Mouse (Mus musculus): ENCODE measurements around the gene Aamdc. TPM values are rescaled to one million over a fixed set of nuclear protein-coding genes. Genes with fewer than 3 reads are reported as not detected.

Aamdc gene
- polyA plus RNA-seq, 1 experiment from 2014 or later = 24.5 TPM

- ATAC-seq (replicated peaks; ENCODE audit: low FRiP score) = no peak
- Histone ChIP-seq H3K27me3 (replicated peaks; ENCODE audit: control insufficient read depth, insufficient read depth, low read length) (no peaks in the 10 kb centered on the region), H3K4me2 (no peak overlapping the region), H3K4me1 (replicated peaks; ENCODE audit: control insufficient read depth, insufficient read depth, low read length) (no peaks in the 10 kb centered on the region), H3K9me3 (ENCODE audit: control insufficient read depth, low read length) (no peaks in the 10 kb centered on the region), H3K4me3 (ENCODE audit: low read depth, low read length) (no peak overlapping the region), H3K36me3 (ENCODE audit: control insufficient read depth, insufficient read depth, low read length) (no peaks in the 10 kb centered on the region), H3K9ac (ENCODE audit: low read depth, low read length) (no peak overlapping the region), H3K27ac (ENCODE audit: low read depth, low read length) (no peak overlapping the region)
- WGBS = 86% methylated on average over 9 of the region's 9 CpGs
- DNase-seq (ENCODE audit: low spot score) = no peak
Observed at GRCm38 (mm10) chr7:97550673-97551072, 28.6 kb downstream of the Aamdc start.

DNA sequence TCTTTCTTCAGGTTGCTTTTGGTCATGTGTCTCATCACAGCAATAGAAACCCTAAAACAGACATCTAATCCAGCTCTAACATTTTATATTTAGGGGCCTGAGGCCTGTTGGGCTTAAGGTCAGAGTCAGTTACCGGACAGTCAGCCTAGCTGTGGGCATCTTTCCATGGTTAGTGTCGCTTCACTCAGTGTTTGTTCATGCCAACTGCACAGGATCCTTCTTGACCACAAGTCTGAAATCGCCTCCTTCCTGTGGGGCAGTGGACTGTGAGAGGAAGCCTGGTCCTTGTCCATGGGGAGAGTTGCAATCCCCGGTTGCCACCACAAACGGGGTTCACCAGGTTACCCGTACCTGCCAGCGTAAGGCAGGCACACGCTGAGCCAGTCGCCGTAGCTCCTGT is 30.0 kb downstream of the Aamdc start:
- no peak for ATAC-seq (replicated peaks; ENCODE audit: low FRiP score)
- WGBS = 86% methylated on average over 10 of the region's 10 CpGs
- Histone ChIP-seq H3K36me3 (ENCODE audit: control insufficient read depth, insufficient read depth, low read length) (no peaks in the 10 kb centered on the region), H3K27me3 (replicated peaks; ENCODE audit: control insufficient read depth, insufficient read depth, low read length) (no peaks in the 10 kb centered on the region), H3K27ac (ENCODE audit: low read depth, low read length) (no peak overlapping the region), H3K4me2 (no peak overlapping the region), H3K9me3 (ENCODE audit: control insufficient read depth, low read length) (no peaks in the 10 kb centered on the region), H3K9ac (ENCODE audit: low read depth, low read length) (no peak overlapping the region), H3K4me1 (replicated peaks; ENCODE audit: control insufficient read depth, insufficient read depth, low read length) (no peaks in the 10 kb centered on the region), H3K4me3 (ENCODE audit: low read depth, low read length) (no peak overlapping the region)
- no peak for DNase-seq (ENCODE audit: low spot score)

DNA sequence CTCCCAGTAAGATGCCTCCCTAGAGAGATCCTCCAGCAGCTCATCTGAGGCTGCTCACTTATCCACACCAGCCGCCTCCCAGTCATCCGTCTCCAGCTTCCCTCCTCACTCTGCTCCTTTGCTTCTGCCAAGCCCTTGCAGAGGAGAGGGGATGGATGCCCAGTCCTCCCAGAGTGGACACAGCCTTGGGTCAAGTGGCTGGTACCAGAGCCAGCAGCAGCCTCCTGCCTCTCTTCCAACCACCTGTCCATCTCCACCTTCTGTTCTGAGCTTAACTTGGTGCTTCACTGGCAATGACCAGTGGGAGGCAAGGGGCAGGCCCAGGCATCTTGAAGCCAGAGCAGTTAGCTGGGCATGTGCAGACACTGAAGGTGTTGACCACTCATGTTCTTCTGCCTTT is 32.8 kb downstream of the Aamdc start:
- Histone ChIP-seq H3K4me1 (replicated peaks; ENCODE audit: control insufficient read depth, insufficient read depth, low read length) (no peaks in the 10 kb centered on the region), H3K27ac (ENCODE audit: low read depth, low read length) (no peak overlapping the region), H3K4me3 (ENCODE audit: low read depth, low read length) (no peak overlapping the region), H3K9me3 (ENCODE audit: control insufficient read depth, low read length) (no peaks in the 10 kb centered on the region), H3K9ac (ENCODE audit: low read depth, low read length) (no peak overlapping the region), H3K4me2 (no peak overlapping the region), H3K27me3 (replicated peaks; ENCODE audit: control insufficient read depth, insufficient read depth, low read length) (no peaks in the 10 kb centered on the region), H3K36me3 (ENCODE audit: control insufficient read depth, insufficient read depth, low read length) (peaks cover 3% of the 10 kb centered on the region; the same call in 1 of the 2 replicates)
- ATAC-seq (replicated peaks; ENCODE audit: low FRiP score) = no peak
- WGBS = 75% methylated on average over 2 of the region's 2 CpGs
- no peak for DNase-seq (ENCODE audit: low spot score)

- Histone ChIP-seq H3K4me2 (no peak overlapping the region), H3K4me1 (replicated peaks; ENCODE audit: control insufficient read depth, insufficient read depth, low read length) (no peaks in the 10 kb centered on the region), H3K36me3 (ENCODE audit: control insufficient read depth, insufficient read depth, low read length) (peaks cover 38% of the 10 kb centered on the region), H3K9me3 (ENCODE audit: control insufficient read depth, low read length) (no peaks in the 10 kb centered on the region), H3K27ac (ENCODE audit: low read depth, low read length) (no peak overlapping the region), H3K9ac (ENCODE audit: low read depth, low read length) (no peak overlapping the region), H3K4me3 (ENCODE audit: low read depth, low read length) (no peak overlapping the region), H3K27me3 (replicated peaks; ENCODE audit: control insufficient read depth, insufficient read depth, low read length) (no peaks in the 10 kb centered on the region)
- ATAC-seq (replicated peaks; ENCODE audit: low FRiP score) (no peak), DNase-seq (ENCODE audit: low spot score) (no peak)
- 87% methylated on average over 5 of the region's 5 CpGs for WGBS
Observed at GRCm38 (mm10) chr7:97536571-97536970, 42.7 kb downstream of the Aamdc start.

DNA sequence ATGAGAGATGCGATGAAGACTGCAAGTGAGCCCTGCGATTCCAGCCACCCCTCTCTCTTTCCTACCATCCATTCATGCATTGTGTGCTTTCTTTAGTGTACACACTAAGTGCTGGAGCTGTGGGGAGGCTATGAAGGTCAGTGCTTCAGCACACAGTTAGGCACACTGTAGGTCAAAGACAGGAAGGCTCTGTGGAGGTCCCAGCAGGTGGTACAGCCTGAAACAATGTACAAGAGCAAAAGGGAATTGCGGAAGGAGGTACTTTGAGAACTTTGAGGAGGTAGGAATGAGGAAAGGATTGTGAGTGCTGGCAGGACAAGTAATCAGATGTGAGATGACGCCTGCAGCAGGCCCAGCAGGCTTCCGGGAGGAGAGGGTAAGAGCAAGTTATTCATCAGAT is 43.8 kb downstream of the Aamdc start:
- DNase-seq (ENCODE audit: low spot score) = no peak
- Histone ChIP-seq H3K4me3 (ENCODE audit: low read depth, low read length) (no peak overlapping the region), H3K9ac (ENCODE audit: low read depth, low read length) (no peak overlapping the region), H3K4me2 (no peak overlapping the region), H3K4me1 (replicated peaks; ENCODE audit: control insufficient read depth, insufficient read depth, low read length) (no peaks in the 10 kb centered on the region), H3K9me3 (ENCODE audit: control insufficient read depth, low read length) (no peaks in the 10 kb centered on the region), H3K27ac (ENCODE audit: low read depth, low read length) (no peak overlapping the region), H3K36me3 (ENCODE audit: control insufficient read depth, insufficient read depth, low read length) (peaks cover 42% of the 10 kb centered on the region), H3K27me3 (replicated peaks; ENCODE audit: control insufficient read depth, insufficient read depth, low read length) (no peaks in the 10 kb centered on the region)
- WGBS = 89% methylated on average over 5 of the region's 5 CpGs
- ATAC-seq (replicated peaks; ENCODE audit: low FRiP score) = no peak

DNA sequence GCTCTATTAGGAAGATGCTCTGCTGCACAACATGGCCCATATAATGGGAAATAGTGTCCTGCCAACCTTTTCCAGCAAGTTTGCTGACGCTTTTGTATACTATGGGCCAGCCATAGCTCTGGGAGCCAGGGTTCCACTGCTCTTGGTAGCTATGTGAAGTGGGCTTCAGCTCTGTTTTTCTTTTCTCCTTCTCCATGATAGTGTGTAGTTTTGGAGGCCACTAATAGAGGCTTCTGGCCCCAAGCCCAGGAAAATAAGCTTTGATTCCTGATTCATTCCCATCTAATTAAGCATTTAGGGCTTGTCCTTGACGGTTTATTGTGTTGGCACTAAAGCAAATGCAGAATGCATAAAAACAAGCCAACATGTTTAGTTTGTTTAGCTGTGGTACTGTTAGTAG is 59.4 kb downstream of the Aamdc start:
- DNase-seq (ENCODE audit: low spot score) (no peak), ATAC-seq (replicated peaks; ENCODE audit: low FRiP score) (no peak)
- Histone ChIP-seq H3K4me3 (ENCODE audit: low read depth, low read length) (no peak overlapping the region), H3K27me3 (replicated peaks; ENCODE audit: control insufficient read depth, insufficient read depth, low read length) (no peaks in the 10 kb centered on the region), H3K4me2 (no peak overlapping the region), H3K27ac (ENCODE audit: low read depth, low read length) (no peak overlapping the region), H3K9me3 (ENCODE audit: control insufficient read depth, low read length) (no peaks in the 10 kb centered on the region), H3K4me1 (replicated peaks; ENCODE audit: control insufficient read depth, insufficient read depth, low read length) (no peaks in the 10 kb centered on the region), H3K36me3 (ENCODE audit: control insufficient read depth, insufficient read depth, low read length) (peaks cover 3% of the 10 kb centered on the region; the same call in 1 of the 2 replicates), H3K9ac (ENCODE audit: low read depth, low read length) (no peak overlapping the region)
- WGBS = 80% methylated on average over 2 of the region's 2 CpGs

- Histone ChIP-seq H3K36me3 (ENCODE audit: control insufficient read depth, insufficient read depth, low read length) (peaks cover 8% of the 10 kb centered on the region; the same call in 1 of the 2 replicates), H3K27me3 (replicated peaks; ENCODE audit: control insufficient read depth, insufficient read depth, low read length) (no peaks in the 10 kb centered on the region), H3K4me1 (replicated peaks; ENCODE audit: control insufficient read depth, insufficient read depth, low read length) (no peaks in the 10 kb centered on the region), H3K4me2 (no peak overlapping the region), H3K4me3 (ENCODE audit: low read depth, low read length) (no peak overlapping the region), H3K9ac (ENCODE audit: low read depth, low read length) (no peak overlapping the region), H3K27ac (ENCODE audit: low read depth, low read length) (no peak overlapping the region), H3K9me3 (ENCODE audit: control insufficient read depth, low read length) (no peaks in the 10 kb centered on the region)
- DNase-seq (ENCODE audit: low spot score) = no peak
- no peak for ATAC-seq (replicated peaks; ENCODE audit: low FRiP score)
- WGBS = 78% methylated on average over 1 of the region's 1 CpGs
Observed at GRCm38 (mm10) chr7:97514786-97515185, 64.5 kb downstream of the Aamdc start.

DNA sequence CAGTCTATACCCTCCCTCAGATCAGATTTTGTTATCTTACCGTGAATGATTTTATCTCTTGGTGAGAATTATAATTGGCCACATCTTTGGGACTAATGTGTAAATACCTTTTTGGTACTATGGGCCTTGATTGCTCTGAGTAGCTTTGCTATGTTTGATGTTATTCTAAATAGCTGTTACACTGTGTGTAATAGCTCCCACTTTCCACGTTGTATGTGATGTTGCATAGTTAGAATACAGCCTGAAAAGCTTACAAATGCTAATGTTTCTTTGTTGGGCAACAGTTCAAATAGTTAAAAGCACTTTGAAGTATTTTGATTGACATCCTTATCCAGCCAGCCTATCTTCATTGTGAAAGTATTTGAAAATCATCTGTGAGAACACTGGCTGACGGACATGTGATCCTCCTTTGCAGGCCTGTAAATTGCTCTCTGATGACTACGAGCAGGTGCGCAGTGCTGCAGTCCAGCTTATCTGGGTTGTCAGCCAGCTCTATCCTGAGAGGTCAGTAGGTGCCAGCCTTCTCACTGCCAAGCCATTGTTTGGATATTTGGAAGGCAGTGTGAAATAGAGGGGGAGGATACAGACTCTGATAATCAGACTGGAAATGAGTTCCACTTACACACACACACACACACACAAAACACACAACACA is 78.6 kb downstream of the Aamdc start:
- H3K9me3 ChIP-seq (ENCODE audit: control insufficient read depth, low read length) = no peaks in the 10 kb centered on the region
- no peak overlapping the region for H3K9ac ChIP-seq (ENCODE audit: low read depth, low read length)
- H3K27ac ChIP-seq (ENCODE audit: low read depth, low read length) = no peak overlapping the region
- ATAC-seq (replicated peaks; ENCODE audit: low FRiP score) (no peak), DNase-seq (ENCODE audit: low spot score) (no peak)
- H3K4me3 ChIP-seq (ENCODE audit: low read depth, low read length) = no peak overlapping the region
- no peaks in the 10 kb centered on the region for H3K4me1 ChIP-seq (replicated peaks; ENCODE audit: control insufficient read depth, insufficient read depth, low read length)
- 84% methylated on average over 5 of the region's 5 CpGs for WGBS
- H3K36me3 ChIP-seq (ENCODE audit: control insufficient read depth, insufficient read depth, low read length) = peaks cover 9% of the 10 kb centered on the region; the same call in 1 of the 2 replicates
- H3K27me3 ChIP-seq (replicated peaks; ENCODE audit: control insufficient read depth, insufficient read depth, low read length) = no peaks in the 10 kb centered on the region
- no peak overlapping the region for H3K4me2 ChIP-seq

Data from liver, embryonic 11.5 days (tissue).